Mouse (Mus musculus): ENCODE results near the gene Btbd35f20. TPM values are rescaled to one million over a fixed set of nuclear protein-coding genes. Genes with fewer than 3 reads are reported as not detected.
"Not testable (repeated sequence)": the region's sequence is repeated elsewhere in the genome, so short reads cannot be mapped to it uniquely, and the experiment has no call there.

The Btbd35f20 gene
- polyA plus RNA-seq (2012; rRNA removed) = not detected in 2 replicates

DNA sequence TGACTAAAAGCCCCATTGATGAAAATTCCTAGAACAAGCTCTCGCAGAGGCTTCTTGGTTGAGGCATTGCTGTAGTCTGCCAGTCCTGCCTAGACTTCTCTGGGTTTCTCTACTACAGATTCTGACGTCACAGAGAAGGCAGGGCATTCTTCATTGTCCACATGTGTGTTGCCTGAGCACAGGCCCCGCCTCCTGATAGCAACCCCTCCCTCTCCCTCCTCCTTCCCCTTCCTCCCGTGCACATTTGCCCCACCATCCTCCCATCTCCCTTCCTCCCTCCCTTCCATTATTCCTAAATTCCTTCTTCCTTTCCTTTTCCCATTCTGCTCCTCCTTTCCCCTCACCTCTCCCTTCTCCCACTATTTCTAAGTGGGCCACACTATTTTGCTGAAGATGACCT, at the start of gene Btbd35f20:
Gene Btbd35f20, minus strand, starts transcription at position 101 of the 400 bp plus-strand sequence.
- not testable (repeated sequence) for DNase-seq; H3K4me1 ChIP-seq (ENCODE audit: control insufficient read depth, insufficient read depth, low read length); H3K4me3 ChIP-seq (ENCODE audit: insufficient read depth, low read depth, low read length); H3K36me3 ChIP-seq (ENCODE audit: control insufficient read depth, insufficient read depth, low read length); H3K27me3 ChIP-seq (replicated peaks; ENCODE audit: control insufficient read depth, insufficient read depth, low read length); H3K27ac ChIP-seq (ENCODE audit: insufficient read depth, low read depth, low read length)
- WGBS = no CpG with 5 or more reads among the region's 4 CpGs

Other genes starting within 250 kb of the Btbd35f20 start
- not detected in 2 replicates for gene Btbd35f28, start 94.7 kb downstream of the Btbd35f20 start, polyA plus RNA-seq (2012; rRNA removed)
- gene Btbd35f17, start 79.4 kb upstream of the Btbd35f20 start, polyA plus RNA-seq (2012; rRNA removed) = not detected in 2 replicates

All from kidney, adult 2 months (tissue).